Mouse (Mus musculus) splenic B cell, adult 2 months (primary cell): Measurements from ENCODE around the gene Bhmt2.

Experiments used
- DNase-seq: peaks from one replicate; pipeline ENCODE4 v3.0.0-alpha.2; 2011; ENCODE audit warnings: low read depth, low spot score
- H3K27me3 ChIP-seq: 2 replicates; pipeline ENCODE4 v1.6.1; 2012; ENCODE audit warnings: mild to moderate bottlenecking, low read length, moderate library complexity, mixed read lengths; ENCODE audit not compliant: control insufficient read depth, poor library complexity, insufficient read depth, severe bottlenecking
- H3K36me3 ChIP-seq: 2 replicates; pipeline ENCODE4 v1.6.1; 2012; ENCODE audit warnings: mild to moderate bottlenecking, low read length, moderate library complexity, mixed read lengths; ENCODE audit not compliant: control insufficient read depth, poor library complexity, insufficient read depth, severe bottlenecking

The Bhmt2 gene

GRCm38 (mm10) chr13:93683336-93683735, 9.2 kb upstream of the Bhmt2 start:
- H3K36me3 ChIP-seq = no peaks in the 10 kb centered on the region
- no peaks in the 10 kb centered on the region for H3K27me3 ChIP-seq
- no peak for DNase-seq

- no peaks in the 10 kb centered on the region for H3K27me3 ChIP-seq
- no peak for DNase-seq
- H3K36me3 ChIP-seq = no peaks in the 10 kb centered on the region
These were observed 2.8 kb upstream of the Bhmt2 start for GRCm38 (mm10) chr13:93676864-93677263.

- H3K36me3 ChIP-seq = no peaks in the 10 kb centered on the region
- no peak for DNase-seq
These were observed 806 bp downstream of the Bhmt2 start for GRCm38 (mm10) chr13:93673296-93673695.

DNA sequence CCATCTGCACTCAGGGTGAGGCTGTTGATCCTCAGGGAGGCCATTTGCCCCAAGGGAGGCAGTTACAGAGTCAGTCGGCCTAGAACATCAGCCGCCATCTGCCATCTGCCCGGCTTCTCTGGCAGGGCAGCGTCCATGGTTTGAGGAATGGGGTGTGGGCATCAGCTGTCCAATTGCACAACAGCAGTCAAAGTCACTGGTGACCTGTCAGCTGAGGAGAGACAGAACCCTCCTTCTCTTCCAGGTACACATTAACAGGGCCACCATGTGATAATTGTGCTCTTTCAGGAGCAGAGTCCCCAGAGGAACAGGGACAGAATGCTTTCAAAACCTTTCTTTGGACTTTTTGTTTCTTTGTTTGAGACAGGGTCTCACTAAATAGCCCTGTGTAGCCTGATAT, 1.7 kb downstream of the Bhmt2 start:
- Histone ChIP-seq H3K36me3 (no peaks in the 10 kb centered on the region), H3K27me3 (no peaks in the 10 kb centered on the region)
- no peak for DNase-seq

More at GRCm38 (mm10) chr13:93673296-93673695, 806 bp downstream of the Bhmt2 start:
- H3K27me3 ChIP-seq = no peaks in the 10 kb centered on the region

DNA sequence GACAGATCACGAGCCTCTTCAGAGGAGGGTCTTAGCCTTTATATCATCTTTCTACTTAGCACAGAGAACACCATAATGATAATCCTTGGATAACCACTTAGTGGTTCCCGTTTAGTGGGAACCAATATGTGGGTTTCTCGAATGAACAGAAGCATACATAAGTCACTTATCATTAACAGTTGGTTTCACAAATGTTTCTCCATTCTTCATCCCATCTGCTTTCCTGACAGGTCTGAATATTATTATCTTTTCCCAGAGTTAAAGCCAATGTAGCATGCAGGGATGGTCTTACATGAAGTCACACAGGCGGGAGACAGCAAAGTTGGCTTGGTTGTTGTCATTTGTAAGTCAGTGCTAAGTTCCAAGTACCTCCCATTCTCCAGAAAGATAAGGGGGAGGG, 6.5 kb downstream of the Bhmt2 start:
- no peak for DNase-seq
- no peaks in the 10 kb centered on the region for H3K27me3 ChIP-seq

DNA sequence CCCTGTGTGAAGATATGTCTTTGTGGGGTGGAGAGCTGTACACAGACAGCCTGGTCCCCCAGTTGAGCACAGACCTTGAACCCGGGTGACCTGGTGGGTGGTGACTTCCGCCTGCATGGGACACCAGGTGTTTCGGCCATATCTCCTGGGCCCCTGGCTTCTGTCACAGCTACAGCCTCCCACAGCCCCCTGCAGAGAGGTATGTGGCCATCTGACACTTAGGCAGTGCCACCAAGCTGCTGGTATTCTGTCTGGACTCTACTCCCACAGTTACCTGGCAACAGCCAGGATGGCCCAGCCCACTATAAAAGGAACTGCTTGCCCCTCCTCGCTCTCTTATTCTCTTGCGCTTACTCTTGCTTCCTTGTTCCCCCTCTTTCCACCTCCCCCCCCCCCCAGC, 16.2 kb downstream of the Bhmt2 start:
- H3K27me3 ChIP-seq = no peaks in the 10 kb centered on the region
- no peak for DNase-seq
- H3K36me3 ChIP-seq = no peaks in the 10 kb centered on the region

More for the DNA sequence above, 6.5 kb downstream of the Bhmt2 start:
- no peaks in the 10 kb centered on the region for H3K36me3 ChIP-seq

DNA sequence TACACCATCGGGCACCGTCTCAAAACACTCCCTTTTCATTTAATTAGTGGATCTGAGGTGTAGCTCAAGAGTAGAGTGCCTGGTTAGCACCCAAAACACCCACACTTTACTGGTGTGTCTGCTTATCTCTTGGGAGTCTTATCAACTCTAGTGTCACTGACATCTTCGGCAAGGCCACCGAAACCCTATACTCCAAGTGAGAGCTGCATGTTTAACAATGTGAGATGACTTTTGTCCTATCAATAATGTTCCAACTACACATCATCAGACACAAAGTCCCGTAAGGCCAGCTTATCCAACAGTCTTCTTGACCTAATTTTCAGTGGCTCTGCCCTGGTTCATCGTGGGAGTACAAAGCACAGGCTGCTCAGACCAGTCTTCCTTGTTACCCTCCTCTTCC, 20.7 kb downstream of the Bhmt2 start:
- Histone ChIP-seq H3K36me3 (no peaks in the 10 kb centered on the region), H3K27me3 (no peaks in the 10 kb centered on the region; the same call in 1 of the 2 replicates)
- no peak for DNase-seq

GRCm38 (mm10) chr13:93648387-93649130, 25.5 kb downstream of the Bhmt2 start:
- no peaks in the 10 kb centered on the region; the same call in 1 of the 2 replicates for H3K27me3 ChIP-seq
- DNase-seq = no peak
- H3K36me3 ChIP-seq = no peaks in the 10 kb centered on the region

DNA sequence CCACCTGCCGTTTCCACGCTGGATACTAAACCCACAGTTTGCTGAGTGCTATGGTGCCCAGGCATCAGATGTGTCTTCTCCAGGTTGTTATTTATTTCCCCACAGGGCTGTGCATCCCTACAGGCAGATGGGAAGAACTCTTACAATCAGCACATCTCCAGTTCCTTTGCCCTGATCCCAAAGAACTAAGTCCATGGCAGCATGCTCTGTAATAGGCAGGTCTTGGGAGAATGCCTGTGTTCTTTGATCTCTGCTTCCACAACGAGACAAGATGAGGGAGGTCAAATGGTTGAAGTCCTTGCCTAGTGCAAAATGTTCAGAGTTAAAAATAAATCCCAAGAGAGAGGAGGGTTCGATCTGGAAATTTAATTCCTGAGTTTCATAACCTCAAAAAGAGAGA, 34.5 kb downstream of the Bhmt2 start:
- no peaks in the 10 kb centered on the region for H3K36me3 ChIP-seq
- no peaks in the 10 kb centered on the region for H3K27me3 ChIP-seq
- no peak for DNase-seq

DNA sequence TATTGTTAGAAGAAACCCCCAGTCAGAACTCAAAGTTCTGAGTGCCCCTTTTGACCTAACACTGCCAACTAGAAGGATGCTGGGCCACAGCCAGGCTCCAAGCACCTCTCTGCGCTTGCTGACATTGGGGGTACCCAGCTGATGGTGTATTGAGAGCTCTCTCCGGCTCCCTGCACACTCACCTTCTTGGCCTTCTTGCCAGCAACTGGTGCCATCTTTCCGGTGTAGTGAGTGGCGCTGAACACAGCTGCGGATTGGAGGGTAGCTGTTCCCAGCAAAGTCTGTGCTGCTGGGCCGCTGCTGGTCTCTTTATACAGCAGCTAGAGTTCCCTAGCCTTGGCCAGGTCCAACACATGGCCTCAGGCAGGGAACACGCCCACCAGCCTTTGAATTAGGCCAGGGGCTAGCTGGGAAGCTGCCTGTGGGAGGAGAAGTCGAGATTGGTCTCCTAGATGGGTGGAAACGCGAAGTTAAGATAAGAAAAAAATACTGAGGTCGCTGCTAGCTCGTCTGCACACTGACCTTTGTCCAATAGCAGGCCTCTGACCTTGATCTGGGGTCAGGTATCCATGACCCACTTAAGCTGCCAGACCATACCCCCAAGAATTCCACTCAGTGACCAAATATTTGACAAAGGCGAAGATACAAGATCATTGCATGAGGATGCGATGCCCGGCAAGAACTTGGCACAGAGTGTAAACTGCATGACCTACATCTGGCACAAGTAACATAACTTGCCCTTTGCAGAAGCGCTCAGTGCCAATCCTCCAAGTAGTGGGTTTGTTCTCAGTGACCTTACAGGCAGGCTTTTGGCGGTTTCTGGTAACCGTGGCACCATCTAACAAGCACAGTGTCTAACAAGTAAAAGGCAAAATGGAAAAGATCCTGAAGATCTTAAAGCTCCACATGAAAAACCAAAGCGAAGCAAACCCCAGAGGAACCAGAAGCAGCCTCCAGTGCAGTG, 36.5 kb downstream of the Bhmt2 start, which contains the start of gene Bhmt:
Gene Bhmt, minus strand, starts transcription at position 680 of the 964 bp plus-strand sequence.
- H3K36me3 ChIP-seq = no peaks in the 10 kb centered on the region
- H3K27me3 ChIP-seq = no peaks in the 10 kb centered on the region
- DNase-seq = no peak

DNA sequence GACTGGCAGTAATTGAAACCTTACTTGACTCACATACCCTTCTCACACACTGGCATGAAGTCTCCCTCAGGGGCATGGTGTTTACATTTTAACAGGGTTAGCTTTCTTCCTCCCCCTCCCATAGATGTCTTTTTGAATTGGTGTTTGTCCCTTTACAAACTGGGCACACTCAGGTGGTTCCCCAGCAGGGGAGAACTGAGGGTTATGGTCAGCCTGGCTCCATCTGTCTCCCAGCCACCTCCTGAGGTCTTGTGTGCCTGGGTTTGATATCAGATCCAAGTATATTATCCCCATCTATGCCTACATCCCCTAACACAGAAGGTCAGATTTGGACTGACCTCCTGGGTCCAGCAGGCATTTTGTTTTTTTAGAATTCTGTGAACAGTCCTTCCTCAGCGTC, 37.5 kb downstream of the Bhmt2 start:
- H3K36me3 ChIP-seq = no peaks in the 10 kb centered on the region
- H3K27me3 ChIP-seq = no peaks in the 10 kb centered on the region
- no peak for DNase-seq

GRCm38 (mm10) chr13:93632927-93633326, 41.2 kb downstream of the Bhmt2 start:
- H3K27me3 ChIP-seq = no peaks in the 10 kb centered on the region
- DNase-seq = no peak
- H3K36me3 ChIP-seq = no peaks in the 10 kb centered on the region

DNA sequence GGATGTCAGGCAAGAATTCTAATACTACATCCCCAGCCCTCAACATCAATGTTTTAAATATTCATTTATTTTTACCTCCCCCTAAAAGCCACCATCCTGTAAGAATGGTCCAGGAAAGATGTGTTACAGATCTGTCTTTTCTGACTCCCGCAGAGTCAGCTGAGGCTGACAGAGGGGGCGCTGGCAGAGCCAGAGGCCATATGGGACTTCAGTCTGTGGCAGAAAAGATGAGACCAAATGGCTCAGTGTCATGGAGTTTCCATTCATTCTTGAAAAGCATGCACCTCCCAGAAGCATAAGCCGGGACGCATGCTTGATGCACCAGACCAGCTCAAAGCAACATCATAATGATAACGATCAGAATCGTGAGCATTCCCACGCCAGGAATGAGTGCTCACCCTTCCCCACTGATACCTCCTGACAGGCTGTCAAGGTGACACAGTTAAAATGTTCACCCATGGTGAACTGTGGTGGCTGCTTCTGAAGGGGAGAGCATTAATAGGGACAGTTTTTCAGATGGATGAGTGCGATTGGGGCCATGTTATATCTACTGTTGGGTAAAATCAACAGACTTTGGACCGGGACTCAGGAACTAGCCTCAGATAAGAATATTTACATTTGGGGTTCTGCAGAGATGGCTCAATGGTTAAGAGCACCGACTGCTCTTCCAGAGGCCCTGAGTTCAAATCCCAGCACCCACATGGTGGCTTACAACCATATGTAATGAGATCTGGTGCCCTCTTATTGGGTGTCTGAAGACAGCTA, 43.0 kb downstream of the Bhmt2 start:
- DNase-seq = no peak
- no peaks in the 10 kb centered on the region for H3K36me3 ChIP-seq
- H3K27me3 ChIP-seq = no peaks in the 10 kb centered on the region

- no peak for DNase-seq
- Histone ChIP-seq H3K36me3 (no peaks in the 10 kb centered on the region), H3K27me3 (no peaks in the 10 kb centered on the region)
These were observed 45.2 kb downstream of the Bhmt2 start for GRCm38 (mm10) chr13:93628861-93629260.
